Mouse (Mus musculus): ENCODE measurements around the gene Amot. TPM values are rescaled to one million over a fixed set of nuclear protein-coding genes. Genes with fewer than 3 reads are reported as not detected.

The Amot gene
- polyA plus RNA-seq (2012; rRNA removed): 2.0 and 3.7 TPM in 2 replicates

GRCm38 (mm10) chrX:145504717-145505415, at the start of gene Amot:
Gene Amot, minus strand, starts transcription at chrX:145505181.

Other genes with a start within 250 kb of the Amot start
- 0.20 and 0.64 TPM in 2 replicates for gene Lhfpl1, start 156.1 kb downstream of the Amot start, polyA plus RNA-seq (2012; rRNA removed)